Mouse (Mus musculus) colon, adult 2 months (tissue): ENCODE data around the gene Sync. TPM values are rescaled to one million over a fixed set of nuclear protein-coding genes. Genes with fewer than 3 reads are reported as not detected.

Experiments
- polyA plus RNA-seq: library from polyadenylated mRNA; depleted of rRNA; stranded (reverse); fragments of >200 nt; gene quantifications from 2 replicates; pipeline ENCODE4 v1.2.3, GENCODE M21; 2012; rRNA removed

Gene Sync
- polyA plus RNA-seq, result 2.8 TPM in 2 replicates

GRCm38 (mm10) chr4:129287472-129287981 is at the start of gene Sync:
TSS of gene Sync (plus strand) at chr4:129287617.

GRCm38 (mm10) chr4:129261196-129261595 is 26.2 kb upstream of the Sync start, which contains the start of gene C77080:
TSS of gene C77080 (minus strand) at chr4:129261404.

GRCm38 (mm10) chr4:129335216-129336074 is 48.0 kb downstream of the Sync start, which contains the start of the genes Rbbp4 and Zbtb8os:
TSS of gene Rbbp4 (minus strand) at chr4:129335370.
TSS of gene Zbtb8os (plus strand) at chr4:129335695.

Other genes with a start within 250 kb of the Sync start
- gene Rnf19b, start 229.3 kb upstream of the Sync start, polyA plus RNA-seq, result 103 and 113 TPM in 2 replicates
- gene Tmem54, start 182.1 kb upstream of the Sync start, polyA plus RNA-seq, result 336 and 579 TPM in 2 replicates
- 0.54 and 0.65 TPM in 2 replicates for gene Hpca, start 165.6 kb upstream of the Sync start, polyA plus RNA-seq
- gene Fndc5, start 150.6 kb upstream of the Sync start, polyA plus RNA-seq, result 8.6 and 9.0 TPM in 2 replicates
- 7.0 and 8.4 TPM in 2 replicates for gene S100pbp, start 97.9 kb upstream of the Sync start, polyA plus RNA-seq
- gene Yars, start 97.9 kb upstream of the Sync start, polyA plus RNA-seq, result 17.5 and 19.0 TPM in 2 replicates
- gene C77080, start 26.2 kb upstream of the Sync start, polyA plus RNA-seq, result 206 and 217 TPM in 2 replicates
- gene Rbbp4, start 47.8 kb downstream of the Sync start, polyA plus RNA-seq, result 12.2 and 13.3 TPM in 2 replicates
- gene Zbtb8os, start 48.1 kb downstream of the Sync start, polyA plus RNA-seq, result 8.0 and 8.2 TPM in 2 replicates
- 9.0 and 13.0 TPM in 2 replicates for gene Zbtb8a, start 90.5 kb downstream of the Sync start, polyA plus RNA-seq
- gene Zbtb8b, start 153.2 kb downstream of the Sync start, polyA plus RNA-seq, result 0.03 TPM in 1 of 2 replicates, not detected in the other
- gene Bsdc1, start 174.0 kb downstream of the Sync start, polyA plus RNA-seq, result 24.2 and 28.5 TPM in 2 replicates
- not detected in 2 replicates for gene Tssk3, start 203.4 kb downstream of the Sync start, polyA plus RNA-seq
- gene Fam229a, start 203.6 kb downstream of the Sync start, polyA plus RNA-seq, result 0.70 and 0.81 TPM in 2 replicates
- gene Marcksl1, start 226.0 kb downstream of the Sync start, polyA plus RNA-seq, result 19.3 and 20.7 TPM in 2 replicates